8 mouse cellular contexts compared by ENCODE assay signal in genomic region chr12:111274447-111275149, GRCm38 (mm10). TPM values are rescaled to one million over a fixed set of nuclear protein-coding genes. Genes with fewer than 3 reads are reported as not detected.
A peak's percentile ranks its signal among the peaks of the same experiment; 100 is the strongest.
DNase-seq lines count a peak whose midpoint lies in the region; ATAC-seq and TF ChIP-seq lines count a peak whose summit lies in the region.

No protein-coding gene starts in this region.

- intact Hi-C loops in gastrocnemius, adult 2 months (cut with DNase I) = loop anchor here (5.0 kb wide), 1 partner anchor 138 kb away; no protein-coding TSS in a partner anchor

- ATAC-seq in limb, embryonic 14.5 days (ENCODE audit: low FRiP score, low read depth) = no peak
- no peak for ATAC-seq in stomach, postnatal 0 days (ENCODE audit: low FRiP score, low TSS enrichment)

- peak overlapping the region; percentile 63 for H3K4me3 ChIP-seq in gastrocnemius, adult 2 months
- H3K4me3 ChIP-seq in limb, embryonic 14.5 days (replicated peaks; ENCODE audit: low read length) = peak overlapping the region; percentile 45
- peak overlapping the region; percentile 38 for H3K4me3 ChIP-seq in stomach, postnatal 0 days (ENCODE audit: low read depth, low read length)

- H3K9me3 ChIP-seq in limb, embryonic 14.5 days (ENCODE audit: control insufficient read depth, low read length) = no peaks in the 10 kb centered on the region
- no peaks in the 10 kb centered on the region for H3K9me3 ChIP-seq in stomach, postnatal 0 days (ENCODE audit: control insufficient read depth, low read length)

- peak overlapping the region; percentile 90 for H3K4me2 ChIP-seq in limb, embryonic 14.5 days (replicated peaks; ENCODE audit: low read depth, low read length, severe bottlenecking)
- H3K4me2 ChIP-seq in stomach, postnatal 0 days (replicated peaks; ENCODE audit: low read depth) = peak overlapping the region; percentile 61

- TF ChIP-seq CTCF in gastrocnemius, adult 2 months (IDR thresholded peaks at IDR 0.05) = no peak
- TF ChIP-seq CTCF in stomach, postnatal 0 days (IDR thresholded peaks at IDR 0.05; ENCODE audit: low read depth) = no peak

- H3K27me3 ChIP-seq in limb, embryonic 14.5 days (ENCODE audit: control insufficient read depth, insufficient read depth, low read length) = peaks cover 75% of the 10 kb centered on the region
- H3K27me3 ChIP-seq in stomach, postnatal 0 days (ENCODE audit: control insufficient read depth, insufficient read depth, low read length) = peaks cover 22% of the 10 kb centered on the region

- H3K27ac ChIP-seq in gastrocnemius, adult 2 months = no peak overlapping the region
- no peak overlapping the region for H3K27ac ChIP-seq in limb, embryonic 14.5 days (replicated peaks; ENCODE audit: low read depth, low read length)
- no peak overlapping the region for H3K27ac ChIP-seq in stomach, postnatal 0 days (replicated peaks)

- no peak for TF ChIP-seq POLR2A in limb, embryonic 14.5 days (IDR thresholded peaks at IDR 0.05; ENCODE audit: borderline replicate concordance, extremely low read depth, insufficient read depth, insufficient read length)

- no peak for TF ChIP-seq EP300 in stomach, postnatal 0 days (optimal IDR thresholded peaks at IDR 0.05)

- peaks cover 19% of the 10 kb centered on the region for H3K4me1 ChIP-seq in limb, embryonic 14.5 days (ENCODE audit: control insufficient read depth, insufficient read depth, low read length)
- peaks cover 5% of the 10 kb centered on the region; the same call in 1 of the 2 replicates for H3K4me1 ChIP-seq in stomach, postnatal 0 days (replicated peaks; ENCODE audit: control insufficient read depth, insufficient read depth)

- no peaks in the 10 kb centered on the region for H3K36me3 ChIP-seq in limb, embryonic 14.5 days (ENCODE audit: control insufficient read depth, insufficient read depth, low read length)
- no peaks in the 10 kb centered on the region for H3K36me3 ChIP-seq in stomach, postnatal 0 days (ENCODE audit: control insufficient read depth, insufficient read depth, low read length)

- DNase-seq in gastrocnemius, adult 2 months = peak; percentile 33
- DNase-seq in gastrocnemius, postnatal 25 days = no peak
- peak; percentile 32 for DNase-seq in right cerebral cortex, postnatal 25 days
- no peak for DNase-seq in right cerebral cortex, adult 18-20 months
- DNase-seq in limb, embryonic 14.5 days (ENCODE audit: low spot score) = no peak
- no peak for DNase-seq in stomach, postnatal 0 days (ENCODE audit: low spot score)
- no peak for DNase-seq in left cerebral cortex, adult 11 months (ENCODE audit: low spot score)
- no peak for DNase-seq in gastrocnemius, adult 18-20 months (ENCODE audit: low spot score)

- H3K9ac ChIP-seq in limb, embryonic 14.5 days (ENCODE audit: low read depth, low read length, severe bottlenecking) = peak overlapping the region; percentile 44
- peak overlapping the region; percentile 31; the same call in 1 of the 2 replicates for H3K9ac ChIP-seq in stomach, postnatal 0 days (ENCODE audit: low read length)

- 2% methylated on average over 46 of the region's 80 CpGs for WGBS in limb, embryonic 14.5 days
- WGBS in stomach, postnatal 0 days = 2% methylated on average over 52 of the region's 80 CpGs

RNA-seq across cellular contexts. Expression of gene Amn, which starts 3.7 kb away (rescaled TPM):
- not detected for total RNA-seq in gastrocnemius, adult 2 months (2021)
- total RNA-seq in gastrocnemius, postnatal 25 days (2021) = not detected
- polyA plus RNA-seq in limb, embryonic 14.5 days (2012; rRNA removed) = 1.4 and 1.7 TPM in 2 replicates
- polyA plus RNA-seq in limb, embryonic 14.5 days (2014; fragmentation: Nextera tagmentation; extraction: Ambion mirVana) = 0.55 and 0.97 TPM in 2 replicates
- polyA plus RNA-seq in stomach, postnatal 0 days (2015; fragmentation: Nextera tagmentation; extraction: Ambion mirVana) = 0.22 TPM in 2 replicates
- not detected for total RNA-seq in gastrocnemius, adult 18-20 months (2021)

Comparison
In these comparisons a context has a peak if more than half of its experiments do, and no peak if none do; other contexts are left out.
1. DNase-seq: peak in gastrocnemius, adult 2 months (single experiment) and right cerebral cortex, postnatal 25 days (single experiment); none in gastrocnemius, postnatal 25 days (single experiment), right cerebral cortex, adult 18-20 months (single experiment), limb, embryonic 14.5 days (single experiment), stomach, postnatal 0 days (single experiment), left cerebral cortex, adult 11 months (single experiment) and gastrocnemius, adult 18-20 months (single experiment).
2. Peak in every context shown above with its lines, with median percentiles within 50 percentile points of each other: H3K4me3 ChIP-seq.